ENCODE assay signal across 11 mouse cellular contexts in genomic region chr2:105339993-105340392, GRCm38 (mm10). TPM values are rescaled to one million over a fixed set of nuclear protein-coding genes. Genes with fewer than 3 reads are reported as not detected.
A peak's percentile ranks its signal among the peaks of the same experiment; 100 is the strongest.
DNase-seq lines count a peak whose midpoint lies in the region; ATAC-seq and TF ChIP-seq lines count a peak whose summit lies in the region.
"Had no signal": no experiment of that assay in that cellular context is flagged by ENCODE, and none has a peak within 500 bp of the region (broad histone marks: within the 10 kb centered on the region; RNA-seq: fewer than 3 reads in every experiment).

No protein-coding gene starts in this region.

- TF ChIP-seq POLR2A in heart, adult 2 months (IDR thresholded peaks at IDR 0.05; ENCODE audit: insufficient read depth, low read depth, low read length): no peak
- TF ChIP-seq POLR2A in lung, adult 2 months (IDR thresholded peaks at IDR 0.05; ENCODE audit: borderline replicate concordance, extremely low read depth, low read depth, low read length): no peak

- no peak for TF ChIP-seq EP300 in heart, adult 2 months (IDR thresholded peaks at IDR 0.05; ENCODE audit: insufficient read depth, low read depth, low read length)

- ATAC-seq in erythroblast, adult 5-6 weeks (replicated peaks; ENCODE audit: low FRiP score, poor library complexity, severe bottlenecking): no peak
- ATAC-seq in heart, embryonic 11.5 days (replicated peaks; ENCODE audit: insufficient number of reproducible peaks, low FRiP score, low TSS enrichment): no peak

- no peak overlapping the region for H3K27ac ChIP-seq in heart, adult 2 months
- H3K27ac ChIP-seq in heart, embryonic 11.5 days (ENCODE audit: low read depth, low read length): no peak overlapping the region
- H3K27ac ChIP-seq: heart, embryonic 15.5 days; midbrain, embryonic 12.5 days had no signal

- peak; percentile 49 for TF ChIP-seq CTCF in heart, adult 2 months (IDR thresholded peaks at IDR 0.05)
- TF ChIP-seq CTCF in lung, adult 2 months (IDR thresholded peaks at IDR 0.05; ENCODE audit: insufficient read depth, low read length): no peak

- no peaks in the 10 kb centered on the region for H3K9me3 ChIP-seq in heart, embryonic 11.5 days (replicated peaks; ENCODE audit: control insufficient read depth, low read length)
- H3K9me3 ChIP-seq: heart, embryonic 15.5 days; midbrain, embryonic 12.5 days had no signal

- H3K9ac ChIP-seq in heart, adult 2 months (ENCODE audit: low read depth, low read length): no peak overlapping the region
- H3K9ac ChIP-seq in heart, embryonic 11.5 days (ENCODE audit: low read depth, low read length): no peak overlapping the region
- H3K9ac ChIP-seq: heart, embryonic 15.5 days; midbrain, embryonic 12.5 days had no signal

- 70% methylated on average over 3 of the region's 3 CpGs for WGBS in heart, adult 2 months
- WGBS in lung, adult 2 months: 58% methylated on average over 3 of the region's 3 CpGs
- WGBS in heart, embryonic 11.5 days (ENCODE audit: insufficient replicate concordance): 59% methylated on average over 3 of the region's 3 CpGs

- H3K36me3 ChIP-seq in heart, adult 2 months (ENCODE audit: control insufficient read depth, insufficient read depth, low read length): no peaks in the 10 kb centered on the region
- H3K36me3 ChIP-seq in heart, embryonic 11.5 days (ENCODE audit: control insufficient read depth, insufficient read depth, low read length): no peaks in the 10 kb centered on the region
- H3K36me3 ChIP-seq: heart, embryonic 15.5 days; midbrain, embryonic 12.5 days had no signal

- no peak overlapping the region for H3K4me3 ChIP-seq in heart, adult 2 months
- no peak overlapping the region for H3K4me3 ChIP-seq in lung, adult 2 months (replicated peaks; ENCODE audit: extremely low read depth, low read depth, low read length)
- H3K4me3 ChIP-seq in heart, embryonic 11.5 days (ENCODE audit: low read depth, low read length): no peak overlapping the region
- H3K4me3 ChIP-seq: heart, embryonic 15.5 days; midbrain, embryonic 12.5 days had no signal

- H3K79me2 ChIP-seq in heart, adult 2 months (replicated peaks; ENCODE audit: control insufficient read depth, insufficient read depth, low read length): no peaks in the 10 kb centered on the region

- H3K27me3 ChIP-seq in heart, adult 2 months (ENCODE audit: control insufficient read depth, insufficient read depth, low read length): no peaks in the 10 kb centered on the region
- H3K27me3 ChIP-seq in heart, embryonic 11.5 days (ENCODE audit: control insufficient read depth, insufficient read depth, low read length): no peaks in the 10 kb centered on the region

- DNase-seq in heart, adult 2 months: no peak
- DNase-seq in heart, adult 8-10 months (ENCODE audit: low spot score): no peak
- peak; percentile 42 for DNase-seq in lung, postnatal 36 days
- no peak for DNase-seq in lung, adult 2 months
- DNase-seq in NIH3T3 (ENCODE audit: low read depth): peak; percentile 40
- DNase-seq in naive thymus-derived CD4-positive, alpha-beta T cell, adult 2 months (ENCODE audit: low read depth): peak; percentile 25
- DNase-seq: kidney, postnatal 4 days had no signal

- intact Hi-C loops in heart, adult 2 months (cut with DNase I): no loop called here

- no peak overlapping the region for H3K4me2 ChIP-seq in heart, embryonic 11.5 days
- H3K4me2 ChIP-seq: heart, embryonic 15.5 days; midbrain, embryonic 12.5 days had no signal

- no peaks in the 10 kb centered on the region for H3K4me1 ChIP-seq in heart, adult 2 months (ENCODE audit: control insufficient read depth, insufficient read depth, low read length)
- no peaks in the 10 kb centered on the region for H3K4me1 ChIP-seq in lung, adult 2 months (ENCODE audit: control insufficient read depth, insufficient read depth, low read length)
- peaks cover 1% of the 10 kb centered on the region; the same call in 1 of the 2 replicates for H3K4me1 ChIP-seq in heart, embryonic 11.5 days (ENCODE audit: control insufficient read depth, insufficient read depth, low read length)

RNA-seq across cellular contexts. Expression of gene Rcn1, which starts 59.1 kb away (rescaled TPM):
- total RNA-seq in heart, adult 2 months (2021): 10 to 100 TPM; 20.7 to 21.4 TPM
- 6.9 and 14.5 TPM in 2 replicates for polyA plus RNA-seq in heart, adult 2 months (2012; rRNA removed)
- total RNA-seq in heart, adult 8-10 months (2022): 10 to 100 TPM; 19.4 to 23.4 (median 21.4) TPM
- polyA plus RNA-seq in lung, adult 2 months (2012; rRNA removed): 20.6 and 23.8 TPM in 2 replicates
- total RNA-seq in erythroblast, adult 5-6 weeks (2015; ENCODE audit: low replicate concordance): 3.6 and 7.9 TPM in 2 replicates
- 8.0 and 9.1 TPM in 2 replicates for total RNA-seq in erythroblast, adult 5-6 weeks (2017; ENCODE audit: low replicate concordance)
- polyA plus RNA-seq in heart, embryonic 11.5 days (2014; fragmentation: Nextera tagmentation; extraction: Ambion mirVana): 90.2 and 178 TPM in 2 replicates

Comparison
In these comparisons a context has a peak if more than half of its experiments do, and no peak if none do; other contexts are left out.
1. DNase-seq: peak in lung, postnatal 36 days (single experiment), NIH3T3 (single experiment) and naive thymus-derived CD4-positive, alpha-beta T cell, adult 2 months (single experiment); none in heart, adult 2 months (0 of 2), heart, adult 8-10 months (single experiment) and lung, adult 2 months (single experiment).